Mouse (Mus musculus): ENCODE data around the gene Cops3. TPM values are rescaled to one million over a fixed set of nuclear protein-coding genes. Genes with fewer than 3 reads are reported as not detected.

The Cops3 gene
- total and polyA plus RNA-seq, 3 experiments = 180 to 198 TPM; not detected in 1

DNA sequence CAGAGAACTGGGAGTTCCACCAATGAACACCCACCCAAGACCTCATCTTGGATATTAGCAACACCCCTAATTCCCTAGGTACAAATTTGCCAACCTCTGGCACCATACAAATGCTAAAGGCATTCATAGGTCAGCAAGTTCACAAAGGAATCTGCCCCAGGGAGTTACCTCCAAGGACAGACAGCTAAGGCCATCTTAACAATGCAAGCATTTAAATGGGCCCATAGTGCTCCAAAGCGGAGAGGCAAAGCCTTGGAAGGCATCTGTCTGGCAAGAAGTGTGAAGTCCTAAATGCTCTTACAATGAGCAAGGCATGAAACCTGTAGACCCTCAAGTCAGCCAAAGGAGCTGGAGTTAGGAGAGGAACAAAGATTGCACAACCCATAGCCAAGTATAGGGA is 25.3 kb downstream of the Cops3 start:
- no peak overlapping the region for H3K9ac ChIP-seq (ENCODE audit: control insufficient read depth, low read depth, low read length, poor library complexity, severe bottlenecking)
- TF ChIP-seq ZNF384 (IDR thresholded peaks at IDR 0.05; ENCODE audit: low read depth, low read length) (no peak), GATA1 (IDR thresholded peaks at IDR 0.05; ENCODE audit: low read depth, low read length) (no peak), TAL1 (IDR thresholded peaks at IDR 0.05; ENCODE audit: low read length) (no peak), JUND (IDR thresholded peaks at IDR 0.05; ENCODE audit: low read depth, low read length) (no peak), EP300 (IDR thresholded peaks at IDR 0.05; ENCODE audit: low read depth in 1 of 2, low read length in 2 of 2) (no peak), NRF1 (IDR thresholded peaks at IDR 0.05; ENCODE audit: insufficient read depth, low read depth, low read length, poor library complexity, severe bottlenecking) (no peak), MEF2A (IDR thresholded peaks at IDR 0.05; ENCODE audit: extremely low read depth, insufficient replicate concordance, low read depth, low read length, poor library complexity, severe bottlenecking) (no peak), TBP (IDR thresholded peaks at IDR 0.05; ENCODE audit: low read depth, low read length) (no peak), POLR2A (IDR thresholded peaks at IDR 0.05; ENCODE audit: control insufficient read depth in 1 of 2, insufficient read depth in 1 of 2, low read depth in 1 of 2, low read length in 2 of 2, poor library complexity in 1 of 2) (no peak), CHD1 (IDR thresholded peaks at IDR 0.05; ENCODE audit: low read depth, low read length) (no peak), CTCF (IDR thresholded peaks at IDR 0.05 in 2 of 3, conservative IDR thresholded peaks at IDR 0.05 in 1 of 3; ENCODE audit: control insufficient read depth in 1 of 3, insufficient read depth in 1 of 3, low read depth in 2 of 3, low read length in 3 of 3, poor library complexity in 1 of 3, severe bottlenecking in 1 of 3) (no peak), GABPA (IDR thresholded peaks at IDR 0.05; ENCODE audit: low read depth, low read length) (no peak), KAT2A (conservative IDR thresholded peaks at IDR 0.05; ENCODE audit: low read depth, low read length) (no peak)
- no peak overlapping the region for H3K4me3 ChIP-seq (ENCODE audit: control insufficient read depth in 1 of 2, insufficient read depth in 1 of 2, low read depth in 2 of 2, low read length in 2 of 2)
- H3K9me3 ChIP-seq (replicated peaks; ENCODE audit: insufficient read depth, low read length) = no peaks in the 10 kb centered on the region
- H3K79me2 ChIP-seq (ENCODE audit: control insufficient read depth, insufficient read depth, low read length, poor library complexity) = peaks cover 6% of the 10 kb centered on the region
- DNase-seq (ENCODE audit: low read depth, low spot score) = no peak
- H3K36me3 ChIP-seq (ENCODE audit: control insufficient read depth in 1 of 2, insufficient read depth in 2 of 2, low read length in 2 of 2) = peaks cover 2 to 13% of the 10 kb centered on the region in 2 experiments; a peak in 3 of 4 replicates
- H3K27me3 ChIP-seq (ENCODE audit: control insufficient read depth in 1 of 2, insufficient read depth in 2 of 2, low read length in 2 of 2) = no peaks in the 10 kb centered on the region
- H3K4me1 ChIP-seq (ENCODE audit: control insufficient read depth in 1 of 2, insufficient read depth in 2 of 2, low read length in 2 of 2) = peaks cover 3 to 6% of the 10 kb centered on the region in 2 experiments; a peak in 2 of 4 replicates
- H3K27ac ChIP-seq (ENCODE audit: control insufficient read depth, low read depth, low read length) = no peak overlapping the region

DNA sequence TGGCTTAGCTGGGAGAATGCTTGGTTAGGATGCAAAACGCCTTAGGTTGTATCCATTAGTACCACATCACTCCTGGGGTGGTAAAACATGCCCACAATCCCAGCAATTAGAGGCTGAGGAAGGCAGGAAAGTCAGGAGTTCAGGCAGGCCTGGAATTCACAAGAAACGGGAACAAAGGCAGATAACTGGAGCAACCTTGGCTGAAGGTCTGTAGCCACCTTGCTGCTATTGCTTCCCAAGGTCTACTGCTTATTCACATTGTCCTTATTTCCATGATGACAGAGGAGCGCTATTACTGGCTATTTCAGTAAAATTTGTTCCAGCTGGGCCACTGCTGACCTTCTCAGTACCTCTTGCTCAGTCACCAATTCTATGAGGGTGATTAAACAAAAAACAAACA is 26.4 kb downstream of the Cops3 start:
- no peak for TF ChIP-seq GABPA (IDR thresholded peaks at IDR 0.05; ENCODE audit: low read depth, low read length)
- TF ChIP-seq UBTF (IDR thresholded peaks at IDR 0.05; ENCODE audit: borderline replicate concordance, insufficient read depth, low read depth, low read length) = no peak
- Histone ChIP-seq H3K27ac (ENCODE audit: control insufficient read depth, low read depth, low read length) (no peak overlapping the region), H3K36me3 (ENCODE audit: control insufficient read depth in 1 of 2, insufficient read depth in 2 of 2, low read length in 2 of 2) (peaks cover 6 to 7% of the 10 kb centered on the region in 2 experiments), H3K9me3 (replicated peaks; ENCODE audit: insufficient read depth, low read length) (no peaks in the 10 kb centered on the region), H3K4me1 (ENCODE audit: control insufficient read depth in 1 of 2, insufficient read depth in 2 of 2, low read length in 2 of 2) (peaks cover 3 to 12% of the 10 kb centered on the region in 2 experiments; a peak in 3 of 4 replicates), H3K79me2 (ENCODE audit: control insufficient read depth, insufficient read depth, low read length, poor library complexity) (peaks cover 14% of the 10 kb centered on the region), H3K27me3 (ENCODE audit: control insufficient read depth in 1 of 2, insufficient read depth in 2 of 2, low read length in 2 of 2) (no peaks in the 10 kb centered on the region), H3K4me3 (ENCODE audit: control insufficient read depth in 1 of 2, insufficient read depth in 1 of 2, low read depth in 2 of 2, low read length in 2 of 2) (no peak overlapping the region), H3K9ac (ENCODE audit: control insufficient read depth, low read depth, low read length, poor library complexity, severe bottlenecking) (no peak overlapping the region)
- DNase-seq (ENCODE audit: low read depth, low spot score) = no peak

DNA sequence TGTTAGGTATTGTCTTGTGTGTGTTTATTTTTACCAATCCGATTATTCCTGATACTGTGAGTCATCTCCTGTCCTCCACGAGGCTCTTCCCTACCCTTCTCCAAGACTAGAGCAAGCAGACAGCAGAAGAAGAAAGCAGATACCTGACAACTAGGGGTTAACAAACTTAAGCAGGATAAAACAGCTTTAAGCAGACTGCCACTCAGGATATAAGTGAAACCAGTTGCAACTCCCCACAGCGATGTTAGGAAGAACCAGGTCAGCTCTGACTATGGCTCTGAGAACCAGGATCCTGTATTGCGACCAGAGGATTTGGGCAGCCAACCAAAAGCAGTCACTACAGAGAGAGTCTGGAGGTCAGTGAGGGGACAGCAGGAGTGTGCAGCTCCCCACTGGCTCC is 28.4 kb downstream of the Cops3 start:
- Histone ChIP-seq H3K9me3 (replicated peaks; ENCODE audit: insufficient read depth, low read length) (no peaks in the 10 kb centered on the region), H3K4me3 (ENCODE audit: control insufficient read depth in 1 of 2, insufficient read depth in 1 of 2, low read depth in 2 of 2, low read length in 2 of 2) (peak overlapping the region; percentile 64 to 88), H3K4me1 (ENCODE audit: control insufficient read depth in 1 of 2, insufficient read depth in 2 of 2, low read length in 2 of 2) (peaks cover 3 to 12% of the 10 kb centered on the region in 2 experiments; a peak in 3 of 4 replicates), H3K27ac (ENCODE audit: control insufficient read depth, low read depth, low read length) (peak overlapping the region; percentile 94), H3K27me3 (ENCODE audit: control insufficient read depth in 1 of 2, insufficient read depth in 2 of 2, low read length in 2 of 2) (no peaks in the 10 kb centered on the region), H3K36me3 (ENCODE audit: control insufficient read depth in 1 of 2, insufficient read depth in 2 of 2, low read length in 2 of 2) (peaks cover 0 to 7% of the 10 kb centered on the region in 2 experiments; a peak in 3 of 4 replicates), H3K9ac (ENCODE audit: control insufficient read depth, low read depth, low read length, poor library complexity, severe bottlenecking) (peak overlapping the region; percentile 96), H3K79me2 (ENCODE audit: control insufficient read depth, insufficient read depth, low read length, poor library complexity) (peaks cover 17% of the 10 kb centered on the region)
- no peak for TF ChIP-seq ZNF384 (IDR thresholded peaks at IDR 0.05; ENCODE audit: low read depth, low read length)
- TF ChIP-seq HCFC1 (IDR thresholded peaks at IDR 0.05; ENCODE audit: low read depth, low read length) = no peak
- TF ChIP-seq TBP (IDR thresholded peaks at IDR 0.05; ENCODE audit: low read depth, low read length) = no peak
- DNase-seq (ENCODE audit: low read depth, low spot score) = no peak

Measured in MEL (cell line).